Mouse (Mus musculus) liver, embryonic 14.5 days (tissue): ENCODE results near the gene Cacng1. TPM values are rescaled to one million over a fixed set of nuclear protein-coding genes. Genes with fewer than 3 reads are reported as not detected.

Source experiments
- ATAC-seq: fragments of 200-750 bp; cut with Nextera tagmentation; 2 replicates; pipeline ENCODE4 v1.8.0; 2017; ENCODE audit warnings: moderate number of reproducible peaks, mild to moderate bottlenecking, moderate library complexity; ENCODE audit not compliant: insufficient read depth
- DNase-seq, 3 experiments: peaks; one replicate each; pipeline ENCODE4 v3.0.0-alpha.2; 2012 to 2013; ENCODE audit warnings: low read depth in 3 of 3, low spot score in 3 of 3
- H3K27ac ChIP-seq: fragments of 300-500 bp; sonication (generic); 2 replicates; pipeline ENCODE4 v1.5.1; 2014; ENCODE audit warnings: moderate library complexity, mild to moderate bottlenecking, control low read depth, inconsistent platforms
- H3K27me3 ChIP-seq: fragments of 300-500 bp; sonication (generic); 2 replicates; pipeline ENCODE4 v1.6.1; 2014; ENCODE audit warnings: mild to moderate bottlenecking, low read length, moderate library complexity; ENCODE audit not compliant: control insufficient read depth, insufficient read depth
- H3K36me3 ChIP-seq: fragments of 300-500 bp; sonication (generic); replicated peaks from 2 replicates; pipeline ENCODE4 v1.6.1; 2014; ENCODE audit warnings: low read depth; ENCODE audit not compliant: control insufficient read depth, insufficient read depth
- H3K4me1 ChIP-seq, 2 experiments: fragments of 200-500 bp in 1 of 2; fragments of 300-500 bp in 1 of 2; sonication (generic) in 1 of 2; replicated peaks; 2 replicates each; pipeline ENCODE4 v1.6.1; 2012 to 2014; ENCODE audit warnings: antibody characterized with exemption in 1 of 2, inconsistent platforms in 1 of 2, low read length in 1 of 2; ENCODE audit not compliant: control insufficient read depth in 2 of 2, insufficient read depth in 2 of 2
- H3K4me2 ChIP-seq: fragments of 300-500 bp; sonication (generic); 2 replicates; pipeline ENCODE4 v1.6.1; 2014; ENCODE audit warnings: low read depth, mild to moderate bottlenecking, control low read depth, moderate library complexity
- H3K4me3 ChIP-seq, 2 experiments: fragments of 200-500 bp in 1 of 2; fragments of 300-500 bp in 1 of 2; sonication (generic) in 1 of 2; 2 replicates each; pipeline ENCODE4 v1.5.1; 2012 to 2014; ENCODE audit warnings: low read depth in 2 of 2, low read length in 2 of 2, mild to moderate bottlenecking in 2 of 2, control low read depth in 1 of 2, inconsistent platforms in 1 of 2, moderate library complexity in 1 of 2; ENCODE audit not compliant: insufficient read depth in 1 of 2
- H3K9ac ChIP-seq: fragments of 300-500 bp; sonication (generic); replicated peaks from 2 replicates; pipeline ENCODE4 v1.6.1; 2014; ENCODE audit warnings: mild to moderate bottlenecking, control low read depth, moderate library complexity
- H3K9me3 ChIP-seq: fragments of 300-500 bp; sonication (generic); 2 replicates; pipeline ENCODE4 v1.6.1; 2016; ENCODE audit warnings: low read length, mixed read lengths; ENCODE audit not compliant: control insufficient read depth
- CTCF ChIP-seq: IDR thresholded peaks from 2 replicates; pipeline ENCODE4 v1.5.1; 2016; ENCODE audit warnings: antibody characterized with exemption, low read depth, control low read depth
- EP300 ChIP-seq: IDR thresholded peaks from 2 replicates; pipeline ENCODE4 v1.6.1; 2016; ENCODE audit warnings: antibody characterized with exemption, low read depth
- WGBS: fragments of 180-500 bp; shearing (Covaris S2); extraction: QIAGEN DNeasy Blood & Tissue Kit; methylation state at CpG from one replicate; pipeline ENCODE4 v1.1.7; 2014; ENCODE audit not compliant: insufficient replicate concordance; 5-methylcytosine and 5-hydroxymethylcytosine counted together
- polyA plus RNA-seq, 2 experiments: library from polyadenylated mRNA; depleted of rRNA in 1 of 2; stranded (reverse) in 1 of 2; unstranded in 1 of 2; fragments of >200 nt; fragmentation: Nextera tagmentation in 1 of 2; extraction: Ambion mirVana in 1 of 2; gene quantifications; 2 replicates each; pipeline versions ENCODE4 v1.2.1 to v1.2.3; 2012 to 2014

Cacng1 gene
- polyA plus RNA-seq, 2 experiments = not detected

DNA sequence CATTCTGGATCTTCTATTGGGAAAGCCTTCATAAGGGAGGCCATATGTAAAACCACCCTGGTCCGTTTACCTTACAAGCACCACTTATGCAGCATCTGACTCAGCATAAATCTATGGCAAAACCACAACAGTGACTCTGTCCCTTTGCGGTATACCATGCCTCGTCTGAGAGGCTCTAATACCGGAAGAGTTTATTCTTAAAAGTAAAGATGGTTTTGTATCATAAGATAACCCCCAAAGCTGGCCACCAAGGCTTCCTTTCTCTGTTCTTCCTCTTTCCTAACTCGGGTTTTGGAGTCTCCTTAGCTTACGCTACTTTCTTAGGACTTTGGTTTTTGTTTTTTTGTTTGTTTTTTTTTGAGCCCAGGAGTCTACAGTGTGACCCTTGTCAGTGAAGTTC is 23.0 kb downstream of the Cacng1 start:
- H3K9me3 ChIP-seq = no peaks in the 10 kb centered on the region
- no peaks in the 10 kb centered on the region for H3K36me3 ChIP-seq
- no peaks in the 10 kb centered on the region for H3K27me3 ChIP-seq
- TF ChIP-seq EP300 (no peak), CTCF (no peak)
- no peak overlapping the region for H3K4me3 ChIP-seq
- ATAC-seq (no peak), DNase-seq (peak in 1 of 3 experiments; percentile 17)
- no peak overlapping the region for H3K4me2 ChIP-seq
- 14% methylated on average over 6 of the region's 6 CpGs for WGBS
- H3K27ac ChIP-seq = no peak overlapping the region
- H3K4me1 ChIP-seq = peaks cover 0 to under 1% of the 10 kb centered on the region in 2 experiments; a peak in 1 of 4 replicates
- H3K9ac ChIP-seq = no peak overlapping the region

GRCm38 (mm10) chr11:107691569-107691968 is 24.8 kb downstream of the Cacng1 start:
- TF ChIP-seq EP300 (no peak), CTCF (no peak)
- 55% methylated on average over 8 of the region's 8 CpGs for WGBS
- no peak for DNase-seq

DNA sequence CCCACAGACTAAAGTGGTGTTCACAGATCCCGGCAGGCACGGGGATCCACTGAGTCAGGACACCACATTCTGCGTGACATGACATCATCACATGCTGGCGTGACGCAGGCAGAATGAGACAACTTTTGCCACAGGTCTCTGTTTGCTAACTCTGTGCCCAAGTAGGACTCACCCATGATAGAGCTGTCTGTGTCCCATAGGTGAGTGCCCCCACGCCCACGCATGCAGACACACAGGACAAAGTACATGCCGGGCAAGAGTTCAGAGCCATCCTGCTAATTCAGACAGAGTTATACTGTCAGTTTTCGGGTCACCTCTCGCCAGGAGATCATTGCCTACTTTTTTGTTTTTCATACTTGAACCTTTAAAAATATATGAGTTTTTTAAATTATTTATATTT is 27.8 kb downstream of the Cacng1 start:
- no peak overlapping the region for H3K9ac ChIP-seq
- H3K4me1 ChIP-seq = peaks cover 0 to 2% of the 10 kb centered on the region in 2 experiments; a peak in 1 of 4 replicates
- TF ChIP-seq CTCF = no peak
- TF ChIP-seq EP300 = no peak
- H3K4me3 ChIP-seq = no peak overlapping the region
- no peaks in the 10 kb centered on the region for H3K27me3 ChIP-seq
- DNase-seq (no peak), ATAC-seq (no peak)
- H3K4me2 ChIP-seq = no peak overlapping the region
- WGBS = 79% methylated on average over 10 of the region's 10 CpGs
- no peaks in the 10 kb centered on the region for H3K9me3 ChIP-seq
- no peak overlapping the region for H3K27ac ChIP-seq
- no peaks in the 10 kb centered on the region; the same call in 1 of the 2 replicates for H3K36me3 ChIP-seq

More at GRCm38 (mm10) chr11:107691569-107691968, 24.8 kb downstream of the Cacng1 start:
- Histone ChIP-seq H3K4me3 (no peak overlapping the region), H3K9ac (no peak overlapping the region), H3K4me2 (no peak overlapping the region), H3K9me3 (no peaks in the 10 kb centered on the region), H3K4me1 (peaks cover 0 to 2% of the 10 kb centered on the region in 2 experiments; a peak in 1 of 4 replicates), H3K27ac (no peak overlapping the region), H3K27me3 (no peaks in the 10 kb centered on the region), H3K36me3 (no peaks in the 10 kb centered on the region; the same call in 1 of the 2 replicates)
- ATAC-seq = no peak

DNA sequence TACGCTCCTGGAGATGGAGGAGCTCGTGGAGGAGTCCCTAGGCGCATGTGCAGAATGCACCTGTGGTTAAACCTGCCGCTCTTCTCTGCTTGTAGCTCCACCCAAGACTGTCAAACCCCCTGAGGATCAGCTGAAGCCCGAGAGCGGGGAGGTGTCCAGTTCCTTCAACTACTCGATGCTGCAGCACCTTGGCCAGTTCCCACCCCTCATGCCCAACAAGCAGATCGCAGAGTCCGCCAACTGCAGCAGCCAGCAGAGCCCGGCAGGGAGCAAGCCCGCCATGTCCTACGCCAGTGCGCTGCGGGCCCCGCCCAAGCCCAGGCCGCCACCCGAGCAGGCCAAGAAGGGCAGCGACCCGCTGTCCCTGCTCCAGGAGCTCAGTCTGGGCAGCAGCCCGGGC is 30.0 kb downstream of the Cacng1 start:
- Histone ChIP-seq H3K27ac (no peak overlapping the region), H3K27me3 (no peaks in the 10 kb centered on the region), H3K36me3 (no peaks in the 10 kb centered on the region; the same call in 1 of the 2 replicates), H3K4me1 (peaks cover 0 to 2% of the 10 kb centered on the region in 2 experiments; a peak in 1 of 4 replicates), H3K9me3 (no peaks in the 10 kb centered on the region), H3K4me3 (no peak overlapping the region), H3K9ac (no peak overlapping the region), H3K4me2 (no peak overlapping the region)
- 81% methylated on average over 20 of the region's 20 CpGs for WGBS
- no peak for ATAC-seq
- DNase-seq = no peak
- TF ChIP-seq CTCF (no peak), EP300 (no peak)

DNA sequence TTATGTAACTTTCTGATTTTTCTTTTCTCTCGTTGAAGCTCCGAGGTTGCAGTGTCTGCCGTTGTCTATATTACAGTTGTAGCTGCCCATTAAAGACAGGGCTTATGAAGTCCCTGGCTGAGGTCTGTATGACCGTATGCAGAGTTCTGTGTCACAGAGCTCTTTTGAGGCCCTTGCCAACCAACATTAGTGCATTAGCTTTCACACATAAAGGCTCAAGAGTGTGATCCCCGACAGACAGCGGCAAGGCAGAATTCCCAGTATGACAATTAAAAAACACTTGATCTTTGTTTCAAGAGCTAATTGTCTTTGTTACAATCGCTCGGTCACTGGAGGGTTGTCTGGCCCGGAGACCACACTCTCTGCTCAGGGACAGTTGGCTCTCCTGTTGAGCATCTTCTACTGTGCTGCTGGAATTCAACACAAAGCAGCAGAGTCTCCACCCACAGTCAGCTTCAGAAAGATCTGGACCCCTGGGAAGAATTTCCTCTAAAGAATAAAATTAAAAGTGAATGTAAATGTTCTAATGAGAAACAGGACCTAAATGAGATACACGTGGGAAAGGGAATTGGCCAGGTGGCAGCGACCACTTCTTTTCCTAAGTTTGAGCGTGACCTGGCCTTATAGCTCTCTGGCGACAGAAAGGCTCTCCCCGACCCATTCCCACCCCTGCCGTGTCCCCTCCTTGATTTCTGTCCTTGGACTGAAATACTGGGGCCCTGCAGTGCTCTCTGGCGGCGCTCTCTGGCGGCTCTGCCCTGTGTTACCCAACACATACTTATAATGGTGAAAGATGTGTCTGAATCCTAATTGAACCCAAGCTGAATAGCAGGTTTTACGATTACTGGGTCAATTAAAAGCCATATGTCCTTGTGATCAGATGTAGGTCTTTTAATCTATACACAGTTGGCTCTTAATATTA is 32.5 kb downstream of the Cacng1 start:
- WGBS = 78% methylated on average over 19 of the region's 19 CpGs
- H3K27ac ChIP-seq = no peak overlapping the region
- H3K36me3 ChIP-seq = no peaks in the 10 kb centered on the region; the same call in 1 of the 2 replicates
- H3K9me3 ChIP-seq = no peaks in the 10 kb centered on the region
- H3K4me2 ChIP-seq = no peak overlapping the region
- H3K4me3 ChIP-seq = no peak overlapping the region
- DNase-seq (no peak), ATAC-seq (no peak)
- H3K9ac ChIP-seq = no peak overlapping the region
- H3K4me1 ChIP-seq = peaks cover 0 to 2% of the 10 kb centered on the region in 2 experiments; a peak in 1 of 4 replicates
- TF ChIP-seq EP300 = no peak
- TF ChIP-seq CTCF = no peak
- H3K27me3 ChIP-seq = no peaks in the 10 kb centered on the region
